10 mouse cellular contexts compared by ENCODE assay signal in genomic region chr11:70465211-70465610, GRCm38 (mm10). TPM values are rescaled to one million over a fixed set of nuclear protein-coding genes. Genes with fewer than 3 reads are reported as not detected.
DNase-seq lines count a peak whose midpoint lies in the region; ATAC-seq and TF ChIP-seq lines count a peak whose summit lies in the region.
"Had no signal": no experiment of that assay in that cellular context is flagged by ENCODE, and none has a peak within 500 bp of the region (broad histone marks: within the 10 kb centered on the region; RNA-seq: fewer than 3 reads in every experiment).

No protein-coding gene starts in this region.

- peaks cover 21% of the 10 kb centered on the region; the same call in 1 of the 2 replicates for H3K27me3 ChIP-seq in kidney, embryonic 16.5 days (ENCODE audit: insufficient read depth, low read length)
- peaks cover 25% of the 10 kb centered on the region for H3K27me3 ChIP-seq in embryonic facial prominence, embryonic 15.5 days
- peaks cover 14% of the 10 kb centered on the region; the same call in 1 of the 2 replicates for H3K27me3 ChIP-seq in intestine, postnatal 0 days (replicated peaks; ENCODE audit: control insufficient read depth, insufficient read depth, low read length)
- peaks cover 9% of the 10 kb centered on the region for H3K27me3 ChIP-seq in neural tube, embryonic 14.5 days (ENCODE audit: control insufficient read depth, insufficient read depth, low read length)

- no peak for ATAC-seq in kidney, embryonic 16.5 days (ENCODE audit: low FRiP score, low TSS enrichment)
- no peak for ATAC-seq in embryonic facial prominence, embryonic 15.5 days (ENCODE audit: insufficient number of reproducible peaks, low FRiP score, low TSS enrichment, low read depth)
- no peak for ATAC-seq in intestine, postnatal 0 days
- ATAC-seq in neural tube, embryonic 14.5 days (ENCODE audit: low read depth) = no peak

- WGBS in kidney, embryonic 16.5 days = 34% methylated on average over 16 of the region's 16 CpGs
- WGBS in embryonic facial prominence, embryonic 15.5 days = 26% methylated on average over 16 of the region's 16 CpGs
- WGBS in intestine, postnatal 0 days = 52% methylated on average over 16 of the region's 16 CpGs
- 33% methylated on average over 16 of the region's 16 CpGs for WGBS in neural tube, embryonic 14.5 days

- no peak overlapping the region; the same call in 1 of the 2 replicates for H3K4me3 ChIP-seq in kidney, embryonic 16.5 days (ENCODE audit: low read length)
- peak overlapping the region; percentile 24 for H3K4me3 ChIP-seq in embryonic facial prominence, embryonic 15.5 days (replicated peaks)
- no peak overlapping the region for H3K4me3 ChIP-seq in intestine, postnatal 0 days (ENCODE audit: low read depth, low read length)
- H3K4me3 ChIP-seq in neural tube, embryonic 14.5 days (ENCODE audit: low read depth, low read length) = no peak overlapping the region

- peak; percentile 30 for TF ChIP-seq CTCF in intestine, postnatal 0 days (IDR thresholded peaks at IDR 0.05; ENCODE audit: low read depth)

- no peak overlapping the region for H3K27ac ChIP-seq in kidney, embryonic 16.5 days (ENCODE audit: low read length)
- H3K27ac ChIP-seq in embryonic facial prominence, embryonic 15.5 days (replicated peaks) = no peak overlapping the region
- H3K27ac ChIP-seq in intestine, postnatal 0 days (ENCODE audit: low read depth, low read length) = no peak overlapping the region
- no peak overlapping the region for H3K27ac ChIP-seq in neural tube, embryonic 14.5 days (ENCODE audit: low read depth, low read length)

- no peaks in the 10 kb centered on the region for H3K36me3 ChIP-seq in kidney, embryonic 16.5 days (ENCODE audit: insufficient read depth, low read length)
- H3K36me3 ChIP-seq in embryonic facial prominence, embryonic 15.5 days = no peaks in the 10 kb centered on the region
- H3K36me3 ChIP-seq in intestine, postnatal 0 days (ENCODE audit: control insufficient read depth, insufficient read depth) = no peaks in the 10 kb centered on the region
- no peaks in the 10 kb centered on the region for H3K36me3 ChIP-seq in neural tube, embryonic 14.5 days (ENCODE audit: control insufficient read depth, insufficient read depth, low read length)

- H3K4me1 ChIP-seq in kidney, embryonic 16.5 days (ENCODE audit: insufficient read depth, low read length) = peaks cover 15% of the 10 kb centered on the region
- H3K4me1 ChIP-seq in embryonic facial prominence, embryonic 15.5 days = peaks cover 17% of the 10 kb centered on the region
- H3K4me1 ChIP-seq in intestine, postnatal 0 days (replicated peaks; ENCODE audit: control insufficient read depth, insufficient read depth, low read length) = no peaks in the 10 kb centered on the region
- H3K4me1 ChIP-seq in neural tube, embryonic 14.5 days (ENCODE audit: control insufficient read depth, insufficient read depth, low read length) = 0 out of 2 replicates have a peak, but pooled peaks cover 5% of the 10 kb centered on the region

- H3K9ac ChIP-seq in kidney, embryonic 16.5 days (replicated peaks; ENCODE audit: low read length) = no peak overlapping the region
- no peak overlapping the region for H3K9ac ChIP-seq in embryonic facial prominence, embryonic 15.5 days
- H3K9ac ChIP-seq in intestine, postnatal 0 days (ENCODE audit: low read depth, low read length) = no peak overlapping the region
- no peak overlapping the region for H3K9ac ChIP-seq in neural tube, embryonic 14.5 days (replicated peaks; ENCODE audit: low read depth, low read length)

- peak overlapping the region; percentile 58 for H3K4me2 ChIP-seq in kidney, embryonic 16.5 days (replicated peaks; ENCODE audit: low read depth, low read length)
- peak overlapping the region; percentile 51 for H3K4me2 ChIP-seq in embryonic facial prominence, embryonic 15.5 days (replicated peaks)
- no peak overlapping the region for H3K4me2 ChIP-seq in intestine, postnatal 0 days (replicated peaks; ENCODE audit: low read depth)
- H3K4me2 ChIP-seq in neural tube, embryonic 14.5 days (ENCODE audit: low read depth, low read length) = peak overlapping the region; percentile 21; the same call in 1 of the 2 replicates

- H3K9me3 ChIP-seq in kidney, embryonic 16.5 days (ENCODE audit: low read length) = 0 out of 2 replicates have a peak, but pooled peaks cover 5% of the 10 kb centered on the region
- H3K9me3 ChIP-seq in embryonic facial prominence, embryonic 15.5 days (replicated peaks) = no peaks in the 10 kb centered on the region
- H3K9me3 ChIP-seq in intestine, postnatal 0 days (ENCODE audit: control insufficient read depth) = no peaks in the 10 kb centered on the region
- no peaks in the 10 kb centered on the region for H3K9me3 ChIP-seq in neural tube, embryonic 14.5 days (ENCODE audit: control insufficient read depth, low read length)

- no peak for DNase-seq in kidney, postnatal 14 days
- no peak for DNase-seq in layer of hippocampus, adult 8-10 months (ENCODE audit: low spot score in 2 of 2)
- DNase-seq in gastrocnemius, postnatal 25 days = no peak
- no peak for DNase-seq in right cerebral cortex, adult 2 months (ENCODE audit: low spot score in 2 of 2)

RNA-seq across cellular contexts. Expression of gene Cxcl16, which starts 5.4 kb away (rescaled TPM):
- polyA plus RNA-seq in kidney, embryonic 16.5 days (2015; fragmentation: Nextera tagmentation; extraction: Ambion mirVana) = 9.1 and 9.7 TPM in 2 replicates
- 4.1 and 4.5 TPM in 2 replicates for polyA plus RNA-seq in embryonic facial prominence, embryonic 15.5 days (2015; fragmentation: Nextera tagmentation; extraction: Ambion mirVana)
- 33.8 and 39.3 TPM in 2 replicates for polyA plus RNA-seq in intestine, postnatal 0 days (2015; fragmentation: Nextera tagmentation; extraction: Ambion mirVana)
- 1.2 and 14.6 TPM in 2 replicates for polyA plus RNA-seq in neural tube, embryonic 14.5 days (2014; fragmentation: Nextera tagmentation; extraction: Ambion mirVana)
- 1 to 10 TPM; 1.4 to 6.7 (median 3.5) TPM for total RNA-seq in layer of hippocampus, adult 8-10 months (2022)
- total RNA-seq in gastrocnemius, postnatal 25 days (2021) = 1 to 10 TPM; 1.3 to 2.0 TPM
- total RNA-seq: MEL had no signal

RNA-seq across cellular contexts. Expression of gene Zmynd15, which starts 6.0 kb away (rescaled TPM):
- polyA plus RNA-seq in kidney, embryonic 16.5 days (2015; fragmentation: Nextera tagmentation; extraction: Ambion mirVana) = 1.4 and 1.5 TPM in 2 replicates
- polyA plus RNA-seq in embryonic facial prominence, embryonic 15.5 days (2015; fragmentation: Nextera tagmentation; extraction: Ambion mirVana) = 0.63 and 0.71 TPM in 2 replicates
- 1.4 and 1.5 TPM in 2 replicates for polyA plus RNA-seq in intestine, postnatal 0 days (2015; fragmentation: Nextera tagmentation; extraction: Ambion mirVana)
- polyA plus RNA-seq in neural tube, embryonic 14.5 days (2014; fragmentation: Nextera tagmentation; extraction: Ambion mirVana) = 0.31 and 1.5 TPM in 2 replicates
- 1 to 10 TPM in 2 of 4 experiments, under 1 TPM in 2; 0.45 to 2.0 (median 1.1) TPM for total RNA-seq in layer of hippocampus, adult 8-10 months (2022)
- under 1 TPM; 0.38 to 0.97 TPM for total RNA-seq in gastrocnemius, postnatal 25 days (2021)
- total RNA-seq: MEL had no signal

RNA-seq across cellular contexts. Expression of gene Med11, which starts 13.5 kb away (rescaled TPM):
- polyA plus RNA-seq in kidney, embryonic 16.5 days (2015; fragmentation: Nextera tagmentation; extraction: Ambion mirVana) = 43.9 and 46.3 TPM in 2 replicates
- 37.0 and 42.9 TPM in 2 replicates for polyA plus RNA-seq in embryonic facial prominence, embryonic 15.5 days (2015; fragmentation: Nextera tagmentation; extraction: Ambion mirVana)
- 30.1 and 30.7 TPM in 2 replicates for polyA plus RNA-seq in intestine, postnatal 0 days (2015; fragmentation: Nextera tagmentation; extraction: Ambion mirVana)
- polyA plus RNA-seq in neural tube, embryonic 14.5 days (2014; fragmentation: Nextera tagmentation; extraction: Ambion mirVana) = 41.4 and 46.6 TPM in 2 replicates
- 10 to 100 TPM; 10.6 to 16.9 (median 15.2) TPM for total RNA-seq in layer of hippocampus, adult 8-10 months (2022)
- total RNA-seq in gastrocnemius, postnatal 25 days (2021) = 1 to 10 TPM; 5.6 to 6.2 TPM

RNA-seq across cellular contexts. Expression of gene Arrb2, which starts 32.8 kb away (rescaled TPM):
- 15.3 and 19.0 TPM in 2 replicates for polyA plus RNA-seq in kidney, embryonic 16.5 days (2015; fragmentation: Nextera tagmentation; extraction: Ambion mirVana)
- 26.1 and 28.8 TPM in 2 replicates for polyA plus RNA-seq in embryonic facial prominence, embryonic 15.5 days (2015; fragmentation: Nextera tagmentation; extraction: Ambion mirVana)
- polyA plus RNA-seq in intestine, postnatal 0 days (2015; fragmentation: Nextera tagmentation; extraction: Ambion mirVana) = 7.4 and 7.8 TPM in 2 replicates
- 44.1 and 54.5 TPM in 2 replicates for polyA plus RNA-seq in neural tube, embryonic 14.5 days (2014; fragmentation: Nextera tagmentation; extraction: Ambion mirVana)
- 100 to 1,000 TPM in 2 of 4 experiments, 10 to 100 TPM in 2; 97.4 to 116 (median 101) TPM for total RNA-seq in layer of hippocampus, adult 8-10 months (2022)
- total RNA-seq in gastrocnemius, postnatal 25 days (2021) = 1 to 10 TPM; 7.5 to 9.0 TPM

RNA-seq across cellular contexts. Expression of gene Tm4sf5, which starts 39.8 kb away (rescaled TPM):
- polyA plus RNA-seq in kidney, embryonic 16.5 days (2015; fragmentation: Nextera tagmentation; extraction: Ambion mirVana) = 0.69 and 0.80 TPM in 2 replicates
- polyA plus RNA-seq in embryonic facial prominence, embryonic 15.5 days (2015; fragmentation: Nextera tagmentation; extraction: Ambion mirVana) = 1.1 TPM in 1 of 2 replicates, not detected in the other
- 398 and 402 TPM in 2 replicates for polyA plus RNA-seq in intestine, postnatal 0 days (2015; fragmentation: Nextera tagmentation; extraction: Ambion mirVana)
- 1.8 and 3.7 TPM in 2 replicates for polyA plus RNA-seq in neural tube, embryonic 14.5 days (2014; fragmentation: Nextera tagmentation; extraction: Ambion mirVana)
- not detected for total RNA-seq in layer of hippocampus, adult 8-10 months (2022)
- total RNA-seq in gastrocnemius, postnatal 25 days (2021) = not detected
- total RNA-seq: megakaryocyte, adult 5-6 weeks had no signal
